Mouse (Mus musculus) midbrain, postnatal 0 days (tissue): Measurements from ENCODE around the gene Gm5269. TPM values are rescaled to one million over a fixed set of nuclear protein-coding genes. Genes with fewer than 3 reads are reported as not detected.

Experiments
- ATAC-seq: fragments of 200-750 bp; cut with Nextera tagmentation; 2 replicates; pipeline ENCODE4 v1.8.0; 2017; ENCODE audit warnings: moderate number of reproducible peaks, mild to moderate bottlenecking, moderate TSS enrichment, moderate library complexity; ENCODE audit not compliant: low FRiP score
- DNase-seq: peaks from one replicate; pipeline ENCODE4 v3.0.0-alpha.2; 2015; ENCODE audit warnings: low spot score
- H3K27ac ChIP-seq: fragments of 300-500 bp; sonication (generic); 2 replicates; pipeline ENCODE4 v1.5.1; 2014; ENCODE audit warnings: low read depth, mild to moderate bottlenecking, low read length, mixed read lengths
- H3K27me3 ChIP-seq: fragments of 300-500 bp; sonication (generic); 2 replicates; pipeline ENCODE4 v1.6.1; 2014; ENCODE audit warnings: low read length, control low read depth, mixed read lengths; ENCODE audit not compliant: insufficient read depth
- H3K36me3 ChIP-seq: fragments of 300-500 bp; sonication (generic); 2 replicates; pipeline ENCODE4 v1.6.1; 2014; ENCODE audit warnings: low read length, control low read depth, mixed read lengths; ENCODE audit not compliant: insufficient read depth
- H3K4me1 ChIP-seq: fragments of 300-500 bp; sonication (generic); 2 replicates; pipeline ENCODE4 v1.6.1; 2014; ENCODE audit warnings: mild to moderate bottlenecking, control low read depth, antibody characterized with exemption, low read length, mixed read lengths; ENCODE audit not compliant: insufficient read depth
- H3K4me2 ChIP-seq: fragments of 300-500 bp; sonication (generic); 2 replicates; pipeline ENCODE4 v1.6.1; 2014; ENCODE audit warnings: low read depth, mild to moderate bottlenecking, low read length, mixed read lengths; ENCODE audit not compliant: poor library complexity, severe bottlenecking
- H3K4me3 ChIP-seq: fragments of 300-500 bp; sonication (generic); 2 replicates; pipeline ENCODE4 v1.5.1; 2014; ENCODE audit warnings: low read depth, mild to moderate bottlenecking, low read length, moderate library complexity
- H3K9ac ChIP-seq: fragments of 300-500 bp; sonication (generic); replicated peaks from 2 replicates; pipeline ENCODE4 v1.6.1; 2014; ENCODE audit warnings: mild to moderate bottlenecking, low read length, moderate library complexity, mixed read lengths; ENCODE audit not compliant: poor library complexity, severe bottlenecking
- H3K9me3 ChIP-seq: fragments of 300-500 bp; sonication (generic); 2 replicates; pipeline ENCODE4 v1.6.1; 2016; ENCODE audit warnings: low read length, control low read depth
- CTCF ChIP-seq: IDR thresholded peaks from 2 replicates; pipeline ENCODE4 v1.5.1; 2016; ENCODE audit warnings: antibody characterized with exemption, mild to moderate bottlenecking
- WGBS: fragments of 180-500 bp; shearing (Covaris S2); extraction: QIAGEN DNeasy Blood & Tissue Kit; methylation state at CpG from one replicate; pipeline ENCODE4 v1.1.7; 2014; 5-methylcytosine and 5-hydroxymethylcytosine counted together
- polyA plus RNA-seq: library from polyadenylated mRNA; unstranded; fragments of >200 nt; fragmentation: Nextera tagmentation; extraction: Ambion mirVana; gene quantifications from 2 replicates; pipeline ENCODE4 v1.2.1, GENCODE M21; 2015
- total RNA-seq: library from RNA; depleted of rRNA; stranded (reverse); fragments of >200 nt; gene quantifications from 2 replicates; pipeline ENCODE4 v1.2.3, GENCODE M21; 2014

Gene Gm5269
- total and polyA plus RNA-seq, 2 experiments from 2014 or later: not detected

- H3K27ac ChIP-seq: no peak overlapping the region
- no peak for ATAC-seq
- DNase-seq: no peak
- TF ChIP-seq CTCF: no peak
- H3K9me3 ChIP-seq: no peaks in the 10 kb centered on the region
- H3K27me3 ChIP-seq: no peaks in the 10 kb centered on the region
- no peak overlapping the region for H3K9ac ChIP-seq
- WGBS: 89% methylated on average over 4 of the region's 4 CpGs
- no peaks in the 10 kb centered on the region for H3K36me3 ChIP-seq
- no peak overlapping the region for H3K4me2 ChIP-seq
- H3K4me1 ChIP-seq: no peaks in the 10 kb centered on the region
- no peak overlapping the region for H3K4me3 ChIP-seq
Measured at GRCm38 (mm10) chr1:45914236-45914635, 24.2 kb upstream of the Gm5269 start.

- 14% methylated on average over 5 of the region's 5 CpGs for WGBS
Measured at GRCm38 (mm10) chr1:45905107-45905821, 15.2 kb upstream of the Gm5269 start.

DNA sequence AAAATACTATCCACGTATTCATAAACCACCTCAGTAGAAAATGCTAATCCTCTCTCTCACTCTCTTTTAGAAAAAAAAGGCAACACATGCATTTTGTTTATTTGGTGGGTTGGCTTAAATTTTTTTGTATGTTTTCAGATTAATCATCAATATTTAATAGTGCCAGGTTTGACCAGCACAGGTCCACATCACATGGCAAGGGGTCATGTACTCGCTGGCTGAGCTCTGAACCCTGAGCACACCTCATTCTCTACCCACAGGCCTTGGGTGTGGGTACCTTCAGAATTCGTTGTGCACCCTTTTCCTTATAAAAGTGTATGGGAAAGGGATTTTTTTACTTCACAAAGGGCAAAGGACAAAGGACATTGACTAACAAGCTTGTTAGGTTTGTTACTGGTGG, 14.1 kb upstream of the Gm5269 start:
- no peak for ATAC-seq
- 77% methylated on average over 3 of the region's 3 CpGs for WGBS

More at GRCm38 (mm10) chr1:45905107-45905821, 15.2 kb upstream of the Gm5269 start:
- ATAC-seq (peak; percentile 66; the same call in 1 of the 2 replicates), DNase-seq (peak; percentile 76)
- H3K4me3 ChIP-seq: no peak overlapping the region
- no peaks in the 10 kb centered on the region for H3K27me3 ChIP-seq
- H3K4me1 ChIP-seq: 0 out of 2 replicates have a peak, but pooled peaks cover 4% of the 10 kb centered on the region
- TF ChIP-seq CTCF: no peak
- H3K27ac ChIP-seq: no peak overlapping the region
- H3K9ac ChIP-seq: no peak overlapping the region
- no peaks in the 10 kb centered on the region for H3K36me3 ChIP-seq
- no peak overlapping the region for H3K4me2 ChIP-seq
- H3K9me3 ChIP-seq: no peaks in the 10 kb centered on the region

DNA sequence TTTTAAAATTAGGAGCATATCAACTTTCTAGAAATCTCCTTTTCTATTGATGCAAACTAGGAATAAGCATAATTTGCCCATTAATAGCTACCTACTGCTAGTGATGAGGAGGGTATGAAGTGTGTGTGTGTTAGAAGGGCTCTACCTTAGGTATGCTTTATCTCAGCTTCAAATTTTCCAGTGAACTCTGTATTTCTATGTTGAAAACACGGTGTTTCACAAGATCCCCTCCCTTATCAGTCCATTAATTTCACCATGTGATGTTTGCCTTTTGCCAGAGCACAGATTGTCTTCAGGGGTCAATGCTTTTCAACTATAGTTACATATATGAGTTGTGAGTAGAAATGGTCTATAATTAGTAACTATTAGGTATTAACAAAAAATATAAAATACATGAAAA, 8.0 kb upstream of the Gm5269 start:
- no peak overlapping the region for H3K4me2 ChIP-seq
- TF ChIP-seq CTCF: no peak
- H3K4me1 ChIP-seq: no peaks in the 10 kb centered on the region
- H3K9me3 ChIP-seq: no peaks in the 10 kb centered on the region
- H3K27ac ChIP-seq: no peak overlapping the region
- H3K4me3 ChIP-seq: no peak overlapping the region
- DNase-seq (no peak), ATAC-seq (no peak)
- WGBS: 55% methylated on average over 1 of the region's 1 CpGs
- no peaks in the 10 kb centered on the region for H3K36me3 ChIP-seq
- H3K9ac ChIP-seq: no peak overlapping the region
- H3K27me3 ChIP-seq: no peaks in the 10 kb centered on the region

More for the DNA sequence above, 14.1 kb upstream of the Gm5269 start:
- H3K36me3 ChIP-seq: no peaks in the 10 kb centered on the region
- no peak for DNase-seq
- H3K4me2 ChIP-seq: no peak overlapping the region
- H3K9ac ChIP-seq: no peak overlapping the region
- no peaks in the 10 kb centered on the region for H3K27me3 ChIP-seq
- no peak for TF ChIP-seq CTCF
- H3K27ac ChIP-seq: no peak overlapping the region
- no peaks in the 10 kb centered on the region for H3K9me3 ChIP-seq
- H3K4me1 ChIP-seq: 0 out of 2 replicates have a peak, but pooled peaks cover 4% of the 10 kb centered on the region
- H3K4me3 ChIP-seq: no peak overlapping the region

- no peak overlapping the region for H3K4me2 ChIP-seq
- 92% methylated on average over 6 of the region's 6 CpGs for WGBS
- ATAC-seq: no peak
- no peaks in the 10 kb centered on the region for H3K36me3 ChIP-seq
- H3K27ac ChIP-seq: no peak overlapping the region
- H3K4me1 ChIP-seq: no peaks in the 10 kb centered on the region
- no peaks in the 10 kb centered on the region for H3K9me3 ChIP-seq
- no peak for DNase-seq
- no peak overlapping the region for H3K9ac ChIP-seq
- no peaks in the 10 kb centered on the region for H3K27me3 ChIP-seq
- no peak for TF ChIP-seq CTCF
- H3K4me3 ChIP-seq: no peak overlapping the region
Measured at GRCm38 (mm10) chr1:45894168-45894912, 4.3 kb upstream of the Gm5269 start.

GRCm38 (mm10) chr1:45891986-45892385, 1.9 kb upstream of the Gm5269 start:
- ATAC-seq: no peak

More at GRCm38 (mm10) chr1:45891986-45892385, 1.9 kb upstream of the Gm5269 start:
- no peak for TF ChIP-seq CTCF
- no peaks in the 10 kb centered on the region for H3K36me3 ChIP-seq
- H3K27me3 ChIP-seq: no peaks in the 10 kb centered on the region
- 73% methylated on average over 2 of the region's 2 CpGs for WGBS
- no peaks in the 10 kb centered on the region for H3K9me3 ChIP-seq
- DNase-seq: no peak
- no peak overlapping the region for H3K4me3 ChIP-seq
- H3K27ac ChIP-seq: no peak overlapping the region
- H3K4me1 ChIP-seq: no peaks in the 10 kb centered on the region
- no peak overlapping the region for H3K9ac ChIP-seq
- H3K4me2 ChIP-seq: no peak overlapping the region
